Mouse (Mus musculus) thymus, adult 2 months (tissue): ENCODE measurements around the gene Pop5.

Experiments used
- CTCF ChIP-seq: fragments of 200-500 bp; IDR thresholded peaks from 2 replicates; pipeline ENCODE4 v1.5.1; 2012; ENCODE audit warnings: mild to moderate bottlenecking, control low read depth, low read length, moderate library complexity, borderline replicate concordance; ENCODE audit not compliant: control insufficient read depth, poor library complexity, insufficient read depth; ENCODE audit errors: extremely low read depth
- POLR2A ChIP-seq: fragments of 200-500 bp; IDR thresholded peaks from 2 replicates; pipeline ENCODE4 v1.6.1; 2012; ENCODE audit warnings: mild to moderate bottlenecking, low read length, control low read depth, moderate library complexity; ENCODE audit not compliant: control insufficient read depth, poor library complexity, insufficient read depth; ENCODE audit errors: extremely low read depth

DNA sequence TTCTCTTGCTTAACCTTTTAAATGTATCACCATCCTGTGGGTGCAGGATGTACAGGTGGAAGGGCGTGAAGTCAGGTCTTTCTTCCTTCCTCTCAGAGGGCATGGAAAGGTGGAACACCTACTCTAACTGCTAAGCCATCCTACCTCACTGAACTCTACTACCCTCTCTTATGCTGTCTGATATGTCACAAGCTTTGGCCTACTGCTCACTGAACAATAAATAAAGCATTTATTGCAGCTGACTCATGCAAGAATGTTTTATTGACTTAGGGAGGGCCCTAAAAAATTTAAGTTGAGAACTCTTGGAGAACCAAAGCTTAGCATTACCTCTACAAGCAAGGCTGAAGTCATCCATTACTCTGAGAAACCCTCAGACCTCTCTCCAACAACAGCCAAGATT is 34.3 kb downstream of the Pop5 start:
- TF ChIP-seq CTCF (no peak), POLR2A (no peak)
